Mouse (Mus musculus) hematopoietic multipotent progenitor cell, adult 10-12 weeks (in vitro differentiated cells): Measurements from ENCODE around the gene Cyp2u1. TPM values are rescaled to one million over a fixed set of nuclear protein-coding genes. Genes with fewer than 3 reads are reported as not detected.

ENCODE experiments used
- polyA plus RNA-seq: library from polyadenylated mRNA; stranded (reverse); fragments of >175 nt; gene quantifications from 2 replicates; pipeline ENCODE4 v1.2.3, GENCODE M21; 2012; ENCODE audit warnings: low replicate concordance

The Cyp2u1 gene
- polyA plus RNA-seq = 0.18 and 0.34 TPM in 2 replicates

DNA sequence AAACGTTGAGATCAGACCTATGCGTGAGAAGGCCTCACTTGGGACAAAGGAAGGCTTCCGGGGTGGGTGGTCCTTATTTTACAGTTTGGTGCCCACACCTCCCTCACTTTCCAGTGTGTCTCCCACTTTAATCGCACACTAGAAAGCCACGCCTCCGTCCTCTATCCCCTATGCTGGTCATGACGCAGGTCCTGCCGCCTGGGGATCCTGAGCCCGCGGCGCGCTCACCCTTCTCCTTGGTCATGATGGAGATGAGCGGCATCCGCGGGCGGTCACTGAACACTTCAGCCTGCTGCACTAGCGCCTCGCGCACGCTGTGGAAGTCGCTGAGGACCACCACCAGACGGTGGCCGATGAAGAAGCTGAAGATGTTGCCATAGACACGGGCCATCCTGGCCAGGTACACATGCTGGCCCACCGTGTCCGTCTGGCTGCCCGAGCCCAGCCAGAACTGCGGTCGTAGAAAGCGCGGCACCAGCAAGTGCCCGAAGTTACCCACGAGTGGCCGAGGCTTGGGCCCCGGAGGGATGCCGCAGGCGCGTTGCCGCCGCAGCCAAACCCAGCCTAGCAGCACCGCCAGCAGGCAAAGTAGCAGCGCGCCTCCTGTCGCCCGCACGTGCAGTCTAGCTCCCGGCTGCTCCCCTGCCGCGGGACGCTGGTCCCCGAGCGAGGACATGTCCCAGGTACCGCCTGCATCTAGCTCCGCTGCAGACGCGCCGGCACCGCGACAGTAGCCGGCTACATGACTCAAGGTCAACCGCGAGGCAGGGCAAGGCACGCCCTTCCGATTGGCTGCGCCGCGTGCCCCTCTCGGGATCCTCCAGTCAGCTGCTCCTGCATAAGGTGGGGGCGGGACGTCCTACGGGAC lies at the start of gene Cyp2u1:
Cyp2u1 (minus strand) TSS at position 776 of the 868 bp plus-strand sequence.

GRCm38 (mm10) chr3:131271559-131272373 lies 31.3 kb downstream of the Cyp2u1 start, which contains the start of gene Hadh:
Hadh (minus strand) TSS chr3:131272101.

Other genes starting within 250 kb of the Cyp2u1 start
- gene Lef1, start 192.8 kb downstream of the Cyp2u1 start, polyA plus RNA-seq = 14.2 and 64.9 TPM in 2 replicates
- gene Hadh, start 31.1 kb downstream of the Cyp2u1 start, polyA plus RNA-seq = 11.4 and 20.1 TPM in 2 replicates
- gene Sgms2, start 188.2 kb upstream of the Cyp2u1 start, polyA plus RNA-seq = 0.83 and 2.8 TPM in 2 replicates